Mouse (Mus musculus) olfactory bulb, adult 2 months (tissue): Measurements from ENCODE around the gene Phtf2. TPM values are rescaled to one million over a fixed set of nuclear protein-coding genes. Genes with fewer than 3 reads are reported as not detected.

Source experiments
- H3K27ac ChIP-seq: fragments of 200-500 bp; 2 replicates; pipeline ENCODE4 v1.5.1; 2012; ENCODE audit warnings: low read depth, low read length; ENCODE audit not compliant: insufficient read depth
- H3K4me1 ChIP-seq: fragments of 200-500 bp; 2 replicates; pipeline ENCODE4 v1.6.1; 2012; ENCODE audit warnings: low read length; ENCODE audit not compliant: control insufficient read depth, insufficient read depth
- H3K4me3 ChIP-seq: fragments of 200-500 bp; 2 replicates; pipeline ENCODE4 v1.5.1; 2012; ENCODE audit warnings: mild to moderate bottlenecking, low read depth, low read length, moderate library complexity; ENCODE audit not compliant: insufficient read depth
- CTCF ChIP-seq: fragments of 200-500 bp; IDR thresholded peaks from 2 replicates; pipeline ENCODE4 v1.5.1; 2012; ENCODE audit warnings: low read depth, mild to moderate bottlenecking, low read length, moderate library complexity; ENCODE audit not compliant: insufficient read depth
- POLR2A ChIP-seq: fragments of 200-500 bp; IDR thresholded peaks from 2 replicates; pipeline ENCODE4 v1.6.1; 2012; ENCODE audit warnings: mild to moderate bottlenecking, low read depth, low read length, moderate library complexity; ENCODE audit not compliant: insufficient read depth
- WGBS: fragments of 180-500 bp; shearing (Covaris S2); methylation state at CpG from one replicate; pipeline ENCODE4 v1.1.7; 2018; 5-methylcytosine and 5-hydroxymethylcytosine counted together
- polyA plus RNA-seq: library from polyadenylated mRNA; stranded (reverse); fragments of >200 nt; gene quantifications from 2 replicates; pipeline ENCODE4 v1.2.4, GENCODE M21; 2012; ENCODE audit warnings: low replicate concordance; ENCODE audit not compliant: missing spikeins, insufficient read depth, insufficient read length

Phtf2 gene
- polyA plus RNA-seq, result not detected in 2 replicates

- WGBS, result under 1% methylated on average over 93 of the region's 94 CpGs
- H3K4me3 ChIP-seq, result peak within 1 kb of the TSS; percentile 75
- peaks cover 5% of the 10 kb centered on the region; the same call in 1 of the 2 replicates for H3K4me1 ChIP-seq
- peak within 1 kb of the TSS; percentile 65 for H3K27ac ChIP-seq
- TF ChIP-seq POLR2A, result peak; percentile 96
- TF ChIP-seq CTCF, result no peak
Observed at GRCm38 (mm10) chr5:20881915-20882800, at the start of gene Phtf2, which contains the start of gene Tmem60. Gene Phtf2, minus strand, starts transcription at chr5:20882124. Gene Tmem60, plus strand, starts transcription at chr5:20882191.

- no peak overlapping the region for H3K4me3 ChIP-seq
- no peak for TF ChIP-seq CTCF
- TF ChIP-seq POLR2A, result no peak
- peaks cover 7% of the 10 kb centered on the region; the same call in 1 of the 2 replicates for H3K4me1 ChIP-seq
- no peak overlapping the region for H3K27ac ChIP-seq
- WGBS, result 91% methylated on average over 3 of the region's 3 CpGs
Observed at GRCm38 (mm10) chr5:20931300-20931699, 49.4 kb upstream of the Phtf2 start.

- Histone ChIP-seq H3K4me3 (no peak overlapping the region), H3K4me1 (peaks cover 1% of the 10 kb centered on the region; the same call in 1 of the 2 replicates), H3K27ac (no peak overlapping the region)
- TF ChIP-seq POLR2A (no peak), CTCF (no peak)
Observed at GRCm38 (mm10) chr5:20930430-20930829, 48.5 kb upstream of the Phtf2 start.

- 80% methylated on average over 6 of the region's 6 CpGs for WGBS
- Histone ChIP-seq H3K4me3 (no peak overlapping the region), H3K27ac (no peak overlapping the region), H3K4me1 (no peaks in the 10 kb centered on the region; the same call in 1 of the 2 replicates)
- TF ChIP-seq POLR2A (no peak), CTCF (no peak)
Observed at GRCm38 (mm10) chr5:20929669-20930151, 47.8 kb upstream of the Phtf2 start.

- H3K4me1 ChIP-seq, result peaks cover 2% of the 10 kb centered on the region; the same call in 1 of the 2 replicates
- no peak overlapping the region for H3K27ac ChIP-seq
- WGBS, result 36% methylated on average over 3 of the region's 3 CpGs
- no peak overlapping the region for H3K4me3 ChIP-seq
- TF ChIP-seq POLR2A (no peak), CTCF (no peak)
Observed at GRCm38 (mm10) chr5:20925451-20925850, 43.5 kb upstream of the Phtf2 start.

GRCm38 (mm10) chr5:20924608-20925007, 42.7 kb upstream of the Phtf2 start:
- H3K4me3 ChIP-seq, result no peak overlapping the region
- peaks cover 2% of the 10 kb centered on the region; the same call in 1 of the 2 replicates for H3K4me1 ChIP-seq
- no peak overlapping the region for H3K27ac ChIP-seq
- no peak for TF ChIP-seq POLR2A
- TF ChIP-seq CTCF, result no peak
- WGBS, result 77% methylated on average over 3 of the region's 3 CpGs

- 55% methylated on average over 9 of the region's 9 CpGs for WGBS
- peaks cover 5% of the 10 kb centered on the region; the same call in 1 of the 2 replicates for H3K4me1 ChIP-seq
- no peak overlapping the region for H3K4me3 ChIP-seq
- no peak overlapping the region for H3K27ac ChIP-seq
- no peak for TF ChIP-seq CTCF
- no peak for TF ChIP-seq POLR2A
Observed at GRCm38 (mm10) chr5:20919566-20919965, 37.6 kb upstream of the Phtf2 start.

- TF ChIP-seq POLR2A (no peak), CTCF (no peak)
- Histone ChIP-seq H3K4me3 (no peak overlapping the region), H3K4me1 (peaks cover 5% of the 10 kb centered on the region; the same call in 1 of the 2 replicates), H3K27ac (no peak overlapping the region)
- 86% methylated on average over 4 of the region's 4 CpGs for WGBS
Observed at GRCm38 (mm10) chr5:20918967-20919366, 37.0 kb upstream of the Phtf2 start.

GRCm38 (mm10) chr5:20913372-20914275, 31.7 kb upstream of the Phtf2 start:
- peaks cover 5% of the 10 kb centered on the region; the same call in 1 of the 2 replicates for H3K4me1 ChIP-seq
- H3K27ac ChIP-seq, result no peak overlapping the region
- H3K4me3 ChIP-seq, result no peak overlapping the region
- TF ChIP-seq POLR2A (no peak), CTCF (no peak)
- 61% methylated on average over 11 of the region's 11 CpGs for WGBS
